Mouse (Mus musculus) stomach, postnatal 0 days (tissue): ENCODE measurements at regions not wholly inside any gene's neighbourhood (a gene's known extent, or its start where the extent isn't known, plus 50 kb on each side); places are given as distances from the start of the nearest gene placed in this dataset.

ENCODE experiments used
- ATAC-seq: fragments of 200-750 bp; cut with Nextera tagmentation; 2 replicates; pipeline ENCODE4 v1.8.0; 2017; ENCODE audit not compliant: low FRiP score, low TSS enrichment
- DNase-seq: peaks from one replicate; pipeline ENCODE4 v3.0.0-alpha.2; 2016; ENCODE audit warnings: low spot score
- H3K27ac ChIP-seq: fragments of 300-500 bp; sonication (generic); replicated peaks from 2 replicates; pipeline ENCODE4 v1.5.1; 2014; ENCODE audit warnings: mild to moderate bottlenecking, control low read depth
- H3K27me3 ChIP-seq: fragments of 300-500 bp; sonication (generic); 2 replicates; pipeline ENCODE4 v1.6.1; 2014; ENCODE audit warnings: low read length; ENCODE audit not compliant: control insufficient read depth, insufficient read depth
- H3K36me3 ChIP-seq: fragments of 300-500 bp; sonication (generic); 2 replicates; pipeline ENCODE4 v1.6.1; 2014; ENCODE audit warnings: low read length, mixed read lengths; ENCODE audit not compliant: control insufficient read depth, insufficient read depth
- H3K4me1 ChIP-seq: fragments of 300-500 bp; sonication (generic); replicated peaks from 2 replicates; pipeline ENCODE4 v1.6.1; 2014; ENCODE audit warnings: antibody characterized with exemption; ENCODE audit not compliant: control insufficient read depth, insufficient read depth
- H3K4me2 ChIP-seq: fragments of 300-500 bp; sonication (generic); replicated peaks from 2 replicates; pipeline ENCODE4 v1.6.1; 2014; ENCODE audit warnings: low read depth, mild to moderate bottlenecking, control low read depth, moderate library complexity
- H3K4me3 ChIP-seq: fragments of 300-500 bp; sonication (generic); 2 replicates; pipeline ENCODE4 v1.5.1; 2014; ENCODE audit warnings: low read depth, low read length, control low read depth
- H3K9ac ChIP-seq: fragments of 300-500 bp; sonication (generic); 2 replicates; pipeline ENCODE4 v1.6.1; 2014; ENCODE audit warnings: mild to moderate bottlenecking, low read length, control low read depth, mixed read lengths
- H3K9me3 ChIP-seq: fragments of 300-500 bp; sonication (generic); 2 replicates; pipeline ENCODE4 v1.6.1; 2016; ENCODE audit warnings: low read length; ENCODE audit not compliant: control insufficient read depth
- CTCF ChIP-seq: IDR thresholded peaks from 2 replicates; pipeline ENCODE4 v1.5.1; 2016; ENCODE audit warnings: antibody characterized with exemption, low read depth, mild to moderate bottlenecking, moderate library complexity
- EP300 ChIP-seq: optimal IDR thresholded peaks from 2 replicates; pipeline ENCODE3; 2016; ENCODE audit warnings: antibody characterized with exemption
- WGBS: fragments of 180-500 bp; shearing (Covaris S2); extraction: QIAGEN DNeasy Blood & Tissue Kit; methylation state at CpG from one replicate; pipeline ENCODE4 v1.1.7; 2014; 5-methylcytosine and 5-hydroxymethylcytosine counted together

- 45% methylated on average over 9 of the region's 9 CpGs for WGBS
- no peaks in the 10 kb centered on the region for H3K36me3 ChIP-seq
- no peaks in the 10 kb centered on the region for H3K27me3 ChIP-seq
- no peak overlapping the region for H3K9ac ChIP-seq
- H3K4me1 ChIP-seq, result no peaks in the 10 kb centered on the region
- TF ChIP-seq EP300 (no peak), CTCF (no peak)
- no peak for ATAC-seq
- no peak overlapping the region for H3K4me3 ChIP-seq
- H3K4me2 ChIP-seq, result no peak overlapping the region
- no peak for DNase-seq
- no peaks in the 10 kb centered on the region for H3K9me3 ChIP-seq
- H3K27ac ChIP-seq, result no peak overlapping the region
These were observed 762.2 kb downstream of the Adgrl2 start for GRCm38 (mm10) chr3:148228002-148228707.

- WGBS, result 78% methylated on average over 5 of the region's 5 CpGs
- DNase-seq (no peak), ATAC-seq (no peak)
- no peaks in the 10 kb centered on the region for H3K36me3 ChIP-seq
- no peaks in the 10 kb centered on the region for H3K4me1 ChIP-seq
- no peak overlapping the region for H3K27ac ChIP-seq
- TF ChIP-seq EP300 (no peak), CTCF (no peak)
- H3K27me3 ChIP-seq, result no peaks in the 10 kb centered on the region
- no peak overlapping the region for H3K4me2 ChIP-seq
- H3K9ac ChIP-seq, result no peak overlapping the region
- H3K9me3 ChIP-seq, result no peaks in the 10 kb centered on the region
- no peak overlapping the region for H3K4me3 ChIP-seq
These were observed 769.5 kb downstream of the Adgrl2 start for GRCm38 (mm10) chr3:148220826-148221225.

GRCm38 (mm10) chr3:148220024-148220590 is 770.2 kb downstream of the Adgrl2 start:
- ATAC-seq (no peak), DNase-seq (no peak)
- Histone ChIP-seq H3K4me3 (no peak overlapping the region), H3K27me3 (no peaks in the 10 kb centered on the region), H3K4me1 (no peaks in the 10 kb centered on the region), H3K9ac (no peak overlapping the region), H3K27ac (no peak overlapping the region), H3K36me3 (no peaks in the 10 kb centered on the region), H3K4me2 (no peak overlapping the region), H3K9me3 (no peaks in the 10 kb centered on the region)
- 72% methylated on average over 10 of the region's 10 CpGs for WGBS
- TF ChIP-seq EP300 (no peak), CTCF (no peak)

DNA sequence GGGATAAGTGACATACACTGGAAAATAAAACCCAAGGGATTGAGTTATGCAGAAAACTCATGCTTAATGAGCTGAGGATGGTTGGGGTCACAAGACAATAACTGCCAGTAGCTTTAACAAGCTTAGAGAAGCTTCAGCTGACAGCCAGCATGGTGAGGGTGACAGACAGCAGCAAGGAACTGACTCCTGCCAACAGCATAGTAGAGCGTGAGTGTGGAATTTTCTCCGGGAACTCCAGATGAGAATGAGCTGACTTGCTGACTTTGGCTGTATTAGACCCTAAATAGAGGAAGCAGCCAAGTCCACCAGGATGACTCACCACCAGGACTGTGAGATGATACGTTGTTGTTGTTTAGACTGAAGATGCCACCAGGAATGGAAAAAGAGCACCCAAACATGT is 788.2 kb downstream of the Adgrl2 start:
- no peak for DNase-seq
- H3K9me3 ChIP-seq, result no peaks in the 10 kb centered on the region
- H3K4me3 ChIP-seq, result no peak overlapping the region
- TF ChIP-seq EP300, result no peak
- TF ChIP-seq CTCF, result no peak
- no peak overlapping the region for H3K27ac ChIP-seq
- ATAC-seq, result no peak
- no peaks in the 10 kb centered on the region for H3K27me3 ChIP-seq
- 52% methylated on average over 3 of the region's 3 CpGs for WGBS
- no peaks in the 10 kb centered on the region for H3K4me1 ChIP-seq
- H3K9ac ChIP-seq, result no peak overlapping the region
- H3K36me3 ChIP-seq, result no peaks in the 10 kb centered on the region
- H3K4me2 ChIP-seq, result no peak overlapping the region

DNA sequence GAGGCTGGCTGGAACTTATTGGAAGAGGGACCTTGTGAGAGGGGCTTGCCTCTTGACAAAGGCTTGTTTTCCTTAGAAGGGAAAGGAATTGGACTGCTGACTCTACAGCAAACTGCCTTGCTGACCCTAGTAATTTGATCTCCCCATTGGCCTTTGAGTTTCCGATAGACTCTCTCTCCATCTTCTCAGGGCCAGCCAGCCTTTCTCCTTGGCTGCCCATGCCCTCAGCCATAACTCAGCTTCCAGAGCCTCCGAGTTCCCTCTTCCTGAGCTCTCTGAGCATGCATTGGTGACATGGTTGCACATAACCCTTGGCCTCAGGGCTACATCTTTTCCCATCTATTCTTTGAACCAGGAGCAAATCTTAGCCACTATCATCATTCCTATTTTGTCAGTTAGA is 803.7 kb downstream of the Adgrl2 start:
- 57% methylated on average over 2 of the region's 2 CpGs for WGBS
- Histone ChIP-seq H3K4me3 (no peak overlapping the region), H3K27ac (no peak overlapping the region), H3K9ac (no peak overlapping the region), H3K9me3 (no peaks in the 10 kb centered on the region), H3K27me3 (no peaks in the 10 kb centered on the region), H3K36me3 (no peaks in the 10 kb centered on the region), H3K4me2 (no peak overlapping the region), H3K4me1 (no peaks in the 10 kb centered on the region)
- TF ChIP-seq EP300, result no peak
- no peak for TF ChIP-seq CTCF
- DNase-seq (no peak), ATAC-seq (no peak)

DNA sequence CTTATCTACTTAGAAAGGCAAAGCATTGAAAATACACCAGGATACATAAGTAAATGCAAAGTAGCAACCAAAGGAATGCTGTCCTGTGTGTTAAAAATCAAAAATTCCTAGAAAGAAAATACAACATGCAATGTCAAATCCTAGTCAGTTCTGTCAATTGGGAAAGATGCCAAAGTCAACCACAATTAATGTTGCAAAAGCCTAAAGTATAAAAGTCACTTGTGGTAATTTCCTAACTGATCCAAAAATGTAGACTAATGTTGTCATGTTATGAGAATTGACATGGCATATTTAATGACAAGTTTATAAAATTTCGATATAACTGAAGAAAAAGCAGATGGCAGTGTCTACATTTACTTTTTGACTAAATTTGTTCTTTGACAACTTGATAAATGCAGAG is 822.8 kb downstream of the Adgrl2 start:
- Histone ChIP-seq H3K9ac (no peak overlapping the region), H3K4me3 (no peak overlapping the region), H3K27ac (no peak overlapping the region), H3K4me2 (no peak overlapping the region), H3K36me3 (no peaks in the 10 kb centered on the region), H3K27me3 (no peaks in the 10 kb centered on the region), H3K9me3 (no peaks in the 10 kb centered on the region), H3K4me1 (no peaks in the 10 kb centered on the region)
- 79% methylated on average over 1 of the region's 1 CpGs for WGBS
- no peak for DNase-seq
- ATAC-seq, result no peak
- TF ChIP-seq EP300, result no peak
